Mouse (Mus musculus): Measurements from ENCODE around the gene 4930442H23Rik. TPM values are rescaled to one million over a fixed set of nuclear protein-coding genes. Genes with fewer than 3 reads are reported as not detected.
A peak's percentile ranks its signal among the peaks of the same experiment; 100 is the strongest.

Gene 4930442H23Rik
- polyA plus RNA-seq, 1 experiment from 2014 or later, result not detected

GRCm38 (mm10) chr10:81145307-81145706, 38.3 kb downstream of the 4930442H23Rik start:
- peaks cover 80% of the 10 kb centered on the region for H3K36me3 ChIP-seq
- WGBS, result 96% methylated on average over 6 of the region's 6 CpGs
- no peak for DNase-seq (ENCODE audit: low spot score)

GRCm38 (mm10) chr10:81144667-81145066, 39.0 kb downstream of the 4930442H23Rik start:
- H3K36me3 ChIP-seq, result peaks cover 73% of the 10 kb centered on the region
- no peak overlapping the region for H3K27ac ChIP-seq

More at GRCm38 (mm10) chr10:81145307-81145706, 38.3 kb downstream of the 4930442H23Rik start:
- H3K4me3 ChIP-seq, result no peak overlapping the region
- peaks cover 51% of the 10 kb centered on the region for H3K4me1 ChIP-seq (replicated peaks)
- no peaks in the 10 kb centered on the region for H3K9me3 ChIP-seq
- H3K27ac ChIP-seq, result 0 out of 2 replicates have a peak overlapping the region, but pooled peaks have one; percentile 26
- no peaks in the 10 kb centered on the region for H3K27me3 ChIP-seq (ENCODE audit: insufficient read depth, poor library complexity, severe bottlenecking)

GRCm38 (mm10) chr10:81143845-81144437, 39.7 kb downstream of the 4930442H23Rik start:
- 97% methylated on average over 52 of the region's 52 CpGs for WGBS

More at GRCm38 (mm10) chr10:81144667-81145066, 39.0 kb downstream of the 4930442H23Rik start:
- H3K4me1 ChIP-seq (replicated peaks), result peaks cover 57% of the 10 kb centered on the region
- H3K9me3 ChIP-seq, result no peaks in the 10 kb centered on the region
- H3K27me3 ChIP-seq (ENCODE audit: insufficient read depth, poor library complexity, severe bottlenecking), result no peaks in the 10 kb centered on the region
- 95% methylated on average over 26 of the region's 27 CpGs for WGBS
- H3K4me3 ChIP-seq, result no peak overlapping the region
- DNase-seq (ENCODE audit: low spot score), result no peak

GRCm38 (mm10) chr10:81143157-81143633, 40.5 kb downstream of the 4930442H23Rik start:
- H3K4me1 ChIP-seq (replicated peaks), result peaks cover 72% of the 10 kb centered on the region
- no peak for DNase-seq (ENCODE audit: low spot score)
- no peaks in the 10 kb centered on the region for H3K9me3 ChIP-seq
- H3K27ac ChIP-seq, result peak overlapping the region; percentile 70
- H3K27me3 ChIP-seq (ENCODE audit: insufficient read depth, poor library complexity, severe bottlenecking), result no peaks in the 10 kb centered on the region
- H3K4me3 ChIP-seq, result peak overlapping the region; percentile 20
- peaks cover 59% of the 10 kb centered on the region for H3K36me3 ChIP-seq
- 94% methylated on average over 7 of the region's 7 CpGs for WGBS

More at GRCm38 (mm10) chr10:81143845-81144437, 39.7 kb downstream of the 4930442H23Rik start:
- H3K4me3 ChIP-seq, result no peak overlapping the region
- no peak overlapping the region for H3K27ac ChIP-seq
- H3K4me1 ChIP-seq (replicated peaks), result peaks cover 65% of the 10 kb centered on the region
- no peak for DNase-seq (ENCODE audit: low spot score)
- peaks cover 66% of the 10 kb centered on the region for H3K36me3 ChIP-seq
- H3K9me3 ChIP-seq, result no peaks in the 10 kb centered on the region
- H3K27me3 ChIP-seq (ENCODE audit: insufficient read depth, poor library complexity, severe bottlenecking), result no peaks in the 10 kb centered on the region

DNA sequence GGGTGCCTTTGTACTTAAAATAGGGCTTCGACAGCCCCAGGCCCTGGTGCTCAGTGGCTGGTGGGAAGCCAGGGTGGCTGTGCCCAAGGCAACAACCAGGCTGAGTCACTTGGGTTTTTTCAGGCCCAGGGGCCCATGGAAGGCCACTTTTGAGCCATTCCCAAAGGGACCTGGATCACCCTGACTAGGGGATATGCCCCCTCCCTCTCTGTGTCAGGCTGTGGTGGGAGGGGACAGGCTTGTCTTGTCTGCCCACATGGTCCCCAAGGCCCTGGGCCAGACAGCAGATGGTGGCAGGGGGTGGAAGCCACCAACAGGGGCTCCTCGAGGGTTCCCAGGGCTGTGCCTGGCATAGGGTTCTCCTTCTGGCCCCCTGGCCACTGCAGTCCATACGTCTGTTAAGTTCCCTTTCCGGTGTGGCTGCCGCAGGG, 41.1 kb downstream of the 4930442H23Rik start:
- no peaks in the 10 kb centered on the region for H3K9me3 ChIP-seq

GRCm38 (mm10) chr10:81141455-81142210, 42.0 kb downstream of the 4930442H23Rik start:
- H3K9me3 ChIP-seq, result no peaks in the 10 kb centered on the region
- 73% methylated on average over 7 of the region's 7 CpGs for WGBS
- H3K27ac ChIP-seq, result peak overlapping the region; percentile 98; the same call in 1 of the 2 replicates
- DNase-seq (ENCODE audit: low spot score), result no peak
- peaks cover 43% of the 10 kb centered on the region for H3K36me3 ChIP-seq
- H3K27me3 ChIP-seq (ENCODE audit: insufficient read depth, poor library complexity, severe bottlenecking), result no peaks in the 10 kb centered on the region
- H3K4me3 ChIP-seq, result peak overlapping the region; percentile 74
- peaks cover 70% of the 10 kb centered on the region for H3K4me1 ChIP-seq (replicated peaks)

More for the DNA sequence above, 41.1 kb downstream of the 4930442H23Rik start:
- Histone ChIP-seq H3K27me3 (ENCODE audit: insufficient read depth, poor library complexity, severe bottlenecking) (no peaks in the 10 kb centered on the region), H3K36me3 (peaks cover 52% of the 10 kb centered on the region), H3K4me1 (replicated peaks) (peaks cover 74% of the 10 kb centered on the region), H3K27ac (peak overlapping the region; percentile 70), H3K4me3 (peak overlapping the region; percentile 19)
- 65% methylated on average over 5 of the region's 5 CpGs for WGBS
- DNase-seq (ENCODE audit: low spot score), result no peak

DNA sequence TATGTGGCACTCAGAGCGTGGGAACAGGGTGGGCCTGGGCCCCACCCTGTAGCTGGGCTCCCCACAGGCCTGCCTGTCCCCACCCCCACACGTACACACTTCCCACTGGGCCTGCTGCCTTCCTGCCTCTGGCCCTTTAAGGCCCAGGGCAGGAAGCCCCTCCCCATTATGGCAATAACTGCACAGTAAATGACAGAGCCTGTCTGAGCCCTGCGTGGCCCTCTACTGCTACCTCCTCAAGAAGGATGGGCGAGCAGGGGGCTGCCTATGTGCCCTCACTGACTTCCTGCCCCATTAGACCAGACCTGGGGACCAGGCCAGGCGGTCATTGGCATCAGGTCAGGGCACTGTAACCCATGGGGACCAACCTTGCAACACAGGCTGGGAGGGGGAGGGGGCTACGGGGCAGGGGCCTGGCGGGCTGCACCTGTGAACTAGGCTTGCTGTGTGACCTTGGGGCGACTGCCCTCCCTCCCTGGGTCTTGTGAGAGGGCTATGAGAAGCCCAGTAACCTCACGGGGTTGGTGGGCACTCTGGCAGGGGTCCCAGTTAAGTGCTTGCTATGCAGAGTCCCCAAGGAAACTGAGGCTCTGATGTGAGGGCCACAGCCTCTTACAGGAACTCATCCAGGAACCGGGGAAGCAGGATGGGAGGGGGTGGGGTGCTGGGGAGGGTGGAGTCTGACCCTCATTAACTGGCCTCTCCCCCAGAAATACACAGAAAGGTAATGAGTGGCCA, 42.8 kb downstream of the 4930442H23Rik start:
- Histone ChIP-seq H3K36me3 (peaks cover 35% of the 10 kb centered on the region), H3K27ac (peak overlapping the region; percentile 98), H3K4me1 (replicated peaks) (peaks cover 72% of the 10 kb centered on the region), H3K27me3 (ENCODE audit: insufficient read depth, poor library complexity, severe bottlenecking) (peaks cover 2% of the 10 kb centered on the region), H3K9me3 (no peaks in the 10 kb centered on the region), H3K4me3 (peak overlapping the region; percentile 74)
- DNase-seq (ENCODE audit: low spot score), result no peak
- 78% methylated on average over 10 of the region's 10 CpGs for WGBS

DNA sequence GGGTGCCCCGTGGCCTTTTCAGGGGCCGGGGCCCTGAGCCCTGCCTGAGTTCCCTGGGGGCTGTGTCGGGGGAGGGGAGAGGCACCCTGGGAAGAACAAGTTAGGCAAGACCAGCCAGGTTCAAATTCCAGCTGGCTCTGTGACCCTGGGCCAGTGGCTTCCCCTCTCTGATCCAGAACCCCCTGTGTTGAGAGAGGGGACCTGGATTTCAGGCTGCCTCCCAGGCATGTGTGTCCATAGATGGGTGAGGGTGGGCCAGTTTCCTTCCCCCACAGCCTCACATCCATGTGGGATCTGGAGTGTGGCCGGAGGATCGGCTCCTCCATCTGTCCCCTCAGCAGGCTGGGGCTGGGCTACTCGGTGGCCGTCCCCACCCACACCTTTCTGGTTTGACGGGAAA, 43.6 kb downstream of the 4930442H23Rik start:
- peak overlapping the region; percentile 98 for H3K27ac ChIP-seq
- peaks cover 27% of the 10 kb centered on the region for H3K36me3 ChIP-seq
- H3K4me3 ChIP-seq, result peak overlapping the region; percentile 74
- peaks cover 76% of the 10 kb centered on the region for H3K4me1 ChIP-seq (replicated peaks)
- 58% methylated on average over 8 of the region's 8 CpGs for WGBS
- no peaks in the 10 kb centered on the region for H3K9me3 ChIP-seq
- no peak for DNase-seq (ENCODE audit: low spot score)
- H3K27me3 ChIP-seq (ENCODE audit: insufficient read depth, poor library complexity, severe bottlenecking), result peaks cover 11% of the 10 kb centered on the region

- Histone ChIP-seq H3K4me3 (peak overlapping the region; percentile 74), H3K4me1 (replicated peaks) (peaks cover 74% of the 10 kb centered on the region), H3K27me3 (ENCODE audit: insufficient read depth, poor library complexity, severe bottlenecking) (peaks cover 16% of the 10 kb centered on the region), H3K9me3 (no peaks in the 10 kb centered on the region), H3K27ac (peak overlapping the region; percentile 98), H3K36me3 (peaks cover 21% of the 10 kb centered on the region)
- WGBS, result 67% methylated on average over 4 of the region's 4 CpGs
- DNase-seq (ENCODE audit: low spot score), result no peak
Observed at GRCm38 (mm10) chr10:81139529-81139846, 44.2 kb downstream of the 4930442H23Rik start.

DNA sequence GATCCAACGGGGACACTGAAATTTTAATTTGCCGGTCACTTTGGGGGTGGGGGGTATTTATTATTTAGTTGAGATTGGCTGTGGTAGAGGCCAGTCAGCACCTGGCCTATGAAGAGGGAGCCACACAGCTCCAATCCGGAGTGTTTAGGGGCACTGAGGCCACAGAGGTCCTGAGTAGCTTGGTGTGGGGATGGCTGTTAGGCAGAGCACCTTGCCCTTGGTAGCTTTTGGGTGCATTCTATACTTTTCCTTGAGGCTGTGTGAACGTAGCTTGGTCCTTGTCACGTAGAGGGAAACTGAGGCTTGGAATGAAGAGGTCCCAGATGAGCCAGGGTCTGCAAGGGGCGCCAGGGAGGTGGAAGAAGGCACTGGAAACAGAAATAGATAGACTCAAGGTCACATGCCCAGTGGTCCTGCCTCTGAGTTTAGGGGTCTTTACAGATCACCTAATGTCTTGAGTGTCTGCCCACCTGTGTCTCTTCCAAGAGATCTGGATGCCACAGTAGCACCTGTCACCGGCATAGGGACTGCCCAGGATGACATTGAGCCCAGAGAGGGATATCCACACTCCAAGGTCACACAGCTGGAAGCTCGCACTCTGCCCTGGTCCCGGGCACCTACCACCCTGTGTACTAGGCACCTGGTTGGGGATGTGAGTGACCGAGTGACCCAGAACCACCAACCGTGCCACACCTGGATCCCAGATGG, 44.7 kb downstream of the 4930442H23Rik start:
- Histone ChIP-seq H3K4me1 (replicated peaks) (peaks cover 79% of the 10 kb centered on the region), H3K4me3 (peak overlapping the region; percentile 74), H3K27me3 (ENCODE audit: insufficient read depth, poor library complexity, severe bottlenecking) (peaks cover 22% of the 10 kb centered on the region), H3K9me3 (no peaks in the 10 kb centered on the region), H3K27ac (peak overlapping the region; percentile 98), H3K36me3 (peaks cover 16% of the 10 kb centered on the region)
- WGBS, result 62% methylated on average over 11 of the region's 11 CpGs
- DNase-seq (ENCODE audit: low spot score), result no peak

- H3K27ac ChIP-seq, result peak overlapping the region; percentile 98
- peaks cover 9% of the 10 kb centered on the region for H3K36me3 ChIP-seq
- peak; percentile 52 for DNase-seq (ENCODE audit: low spot score)
- WGBS, result 0% methylated on average over 24 of the region's 24 CpGs
- H3K9me3 ChIP-seq, result no peaks in the 10 kb centered on the region
- peaks cover 29% of the 10 kb centered on the region for H3K27me3 ChIP-seq (ENCODE audit: insufficient read depth, poor library complexity, severe bottlenecking)
- H3K4me3 ChIP-seq, result peak overlapping the region; percentile 74
- H3K4me1 ChIP-seq (replicated peaks), result peaks cover 75% of the 10 kb centered on the region
Observed at GRCm38 (mm10) chr10:81138131-81138782, 45.4 kb downstream of the 4930442H23Rik start.

Measured in hindbrain, embryonic 10.5 days (tissue).